Comparison of ENCODE assay signal across 27 mouse cellular contexts in genomic region chr16:45819911-45820310, GRCm38 (mm10).
"Had no signal": no experiment of that assay in that cellular context is flagged by ENCODE, and none has a peak within 500 bp of the region (broad histone marks: within the 10 kb centered on the region; RNA-seq: fewer than 3 reads in every experiment).

No protein-coding gene starts in this region.

- ATAC-seq: hindbrain, postnatal 0 days; intestine, embryonic 16.5 days; liver, embryonic 12.5 days had no signal

- H3K27me3 ChIP-seq: heart, embryonic 13.5 days; heart, embryonic 15.5 days; hindbrain, embryonic 13.5 days; hindbrain, embryonic 15.5 days; limb, embryonic 13.5 days; limb, embryonic 15.5 days; liver, embryonic 12.5 days had no signal

- H3K27ac ChIP-seq: heart, adult 2 months; heart, embryonic 13.5 days; heart, embryonic 15.5 days; hindbrain, embryonic 13.5 days; hindbrain, embryonic 15.5 days; hindbrain, postnatal 0 days; layer of hippocampus, adult 2 months; limb, embryonic 13.5 days; limb, embryonic 15.5 days; liver, embryonic 12.5 days; liver, embryonic 14.5 days had no signal

- DNase-seq: gastrocnemius, postnatal 14 days; gastrocnemius, postnatal 36 days; heart, adult 11 months; heart, adult 2 months; heart, postnatal 14 days; heart, postnatal 36 days; kidney, adult 11 months; kidney, adult 2 months; kidney, adult 9 months; kidney, postnatal 10 days; kidney, postnatal 25 days; kidney, postnatal 4 days; layer of hippocampus, adult 9-11 months; layer of hippocampus, postnatal 36 days; left cerebral cortex, postnatal 4 days had no signal

- H3K9me3 ChIP-seq: heart, embryonic 13.5 days; heart, embryonic 15.5 days; hindbrain, embryonic 13.5 days; hindbrain, embryonic 15.5 days; limb, embryonic 13.5 days; limb, embryonic 15.5 days; liver, embryonic 12.5 days had no signal

- H3K4me1 ChIP-seq: heart, embryonic 15.5 days; hindbrain, embryonic 13.5 days; hindbrain, embryonic 15.5 days; limb, embryonic 15.5 days; liver, embryonic 12.5 days had no signal

- H3K4me3 ChIP-seq: heart, adult 2 months; heart, embryonic 13.5 days; heart, embryonic 15.5 days; hindbrain, embryonic 13.5 days; hindbrain, embryonic 15.5 days; layer of hippocampus, adult 2 months; limb, embryonic 13.5 days; limb, embryonic 15.5 days; liver, embryonic 12.5 days had no signal

- H3K4me2 ChIP-seq: heart, embryonic 11.5 days; heart, embryonic 13.5 days; heart, embryonic 15.5 days; hindbrain, embryonic 13.5 days; hindbrain, embryonic 15.5 days; limb, embryonic 13.5 days; limb, embryonic 15.5 days; liver, embryonic 12.5 days had no signal

- H3K9ac ChIP-seq: heart, embryonic 13.5 days; heart, embryonic 15.5 days; hindbrain, embryonic 13.5 days; hindbrain, embryonic 15.5 days; limb, embryonic 13.5 days; limb, embryonic 15.5 days; liver, embryonic 12.5 days; liver, embryonic 14.5 days had no signal
